Mouse (Mus musculus) liver, postnatal 0 days (tissue): ENCODE data around the gene Ccdc194. TPM values are rescaled to one million over a fixed set of nuclear protein-coding genes. Genes with fewer than 3 reads are reported as not detected.

Experiments
- ATAC-seq: fragments of 200-750 bp; cut with Nextera tagmentation; 2 replicates; pipeline ENCODE4 v1.8.0; 2017; ENCODE audit warnings: mild to moderate bottlenecking, moderate library complexity
- DNase-seq: peaks from one replicate; pipeline ENCODE4 v3.0.0-alpha.2; 2016
- H3K27ac ChIP-seq: fragments of 300-500 bp; sonication (generic); 2 replicates; pipeline ENCODE4 v1.5.1; 2014; ENCODE audit warnings: antibody characterized with exemption, moderate library complexity, mild to moderate bottlenecking, low read depth
- H3K27me3 ChIP-seq: fragments of 300-500 bp; sonication (generic); 2 replicates; pipeline ENCODE4 v1.6.1; 2014; ENCODE audit warnings: low read length, control low read depth, mixed read lengths; ENCODE audit not compliant: insufficient read depth
- H3K36me3 ChIP-seq: fragments of 300-500 bp; sonication (generic); replicated peaks from 2 replicates; pipeline ENCODE4 v1.6.1; 2014; ENCODE audit warnings: mild to moderate bottlenecking, control low read depth, low read length, moderate library complexity, mixed read lengths; ENCODE audit not compliant: insufficient read depth
- H3K4me1 ChIP-seq: fragments of 300-500 bp; sonication (generic); 2 replicates; pipeline ENCODE4 v1.6.1; 2014; ENCODE audit warnings: antibody characterized with exemption, mild to moderate bottlenecking, control low read depth; ENCODE audit not compliant: insufficient read depth
- H3K4me2 ChIP-seq: fragments of 300-500 bp; sonication (generic); 2 replicates; pipeline ENCODE4 v1.6.1; 2014; ENCODE audit warnings: low read depth, mild to moderate bottlenecking, low read length, moderate library complexity, mixed read lengths
- H3K4me3 ChIP-seq: fragments of 300-500 bp; sonication (generic); 2 replicates; pipeline ENCODE4 v1.5.1; 2014; ENCODE audit warnings: low read depth, low read length
- H3K9ac ChIP-seq: fragments of 300-500 bp; sonication (generic); replicated peaks from 2 replicates; pipeline ENCODE4 v1.6.1; 2014; ENCODE audit warnings: mild to moderate bottlenecking, moderate library complexity
- H3K9me3 ChIP-seq: fragments of 300-500 bp; sonication (generic); 2 replicates; pipeline ENCODE4 v1.6.1; 2016; ENCODE audit warnings: mild to moderate bottlenecking, control low read depth, low read length, mixed read lengths
- CTCF ChIP-seq: sonication (generic); IDR thresholded peaks from 2 replicates; pipeline ENCODE4 v1.5.1; 2016; ENCODE audit warnings: antibody characterized with exemption, low read depth
- EP300 ChIP-seq: IDR thresholded peaks from 2 replicates; pipeline ENCODE4 v1.6.1; 2016; ENCODE audit warnings: antibody characterized with exemption, low read depth, mild to moderate bottlenecking
- WGBS: fragments of 180-500 bp; shearing (Covaris S2); extraction: QIAGEN DNeasy Blood & Tissue Kit; methylation state at CpG from one replicate; pipeline ENCODE4 v1.1.7; 2014; ENCODE audit not compliant: insufficient replicate concordance; 5-methylcytosine and 5-hydroxymethylcytosine counted together
- polyA plus RNA-seq: library from polyadenylated mRNA; unstranded; fragments of >200 nt; fragmentation: Nextera tagmentation; extraction: Ambion mirVana; gene quantifications from 2 replicates; pipeline ENCODE4 v1.2.1, GENCODE M21; 2015

The Ccdc194 gene
- polyA plus RNA-seq, 1 experiment from 2014 or later: not detected

- Histone ChIP-seq H3K9ac (no peak overlapping the region), H3K9me3 (no peaks in the 10 kb centered on the region), H3K4me2 (no peak overlapping the region), H3K27me3 (no peaks in the 10 kb centered on the region), H3K27ac (no peak overlapping the region), H3K36me3 (peaks cover 40% of the 10 kb centered on the region), H3K4me1 (peaks cover 12% of the 10 kb centered on the region; the same call in 1 of the 2 replicates), H3K4me3 (no peak overlapping the region)
- TF ChIP-seq CTCF (no peak), EP300 (no peak)
- ATAC-seq (no peak), DNase-seq (no peak)
- WGBS: 95% methylated on average over 17 of the region's 17 CpGs
Measured at GRCm38 (mm10) chr8:71471861-71472260, 53.6 kb downstream of the Ccdc194 start.

DNA sequence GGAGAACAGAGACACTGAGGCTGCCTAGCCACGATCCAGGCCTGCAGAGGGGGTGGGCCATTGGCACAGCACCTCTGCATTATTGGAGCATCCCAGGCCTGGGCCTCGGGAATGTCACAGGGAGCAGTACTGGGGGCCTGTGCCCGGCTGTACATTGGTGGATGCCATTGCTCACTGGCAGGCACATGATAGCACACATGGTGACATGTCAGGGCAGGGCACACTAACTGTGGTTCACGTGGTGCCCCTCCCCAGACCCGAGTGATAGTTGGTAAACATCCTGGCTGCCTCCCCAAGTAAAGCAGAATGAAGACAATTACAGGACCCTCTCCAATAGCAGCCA, 54.6 kb downstream of the Ccdc194 start:
- Histone ChIP-seq H3K27me3 (no peaks in the 10 kb centered on the region), H3K27ac (no peak overlapping the region), H3K4me3 (no peak overlapping the region), H3K9ac (no peak overlapping the region), H3K4me1 (peaks cover 12% of the 10 kb centered on the region), H3K4me2 (no peak overlapping the region), H3K36me3 (peaks cover 40% of the 10 kb centered on the region), H3K9me3 (no peaks in the 10 kb centered on the region)
- no peak for ATAC-seq
- TF ChIP-seq CTCF (no peak), EP300 (no peak)
- 82% methylated on average over 5 of the region's 5 CpGs for WGBS
- no peak for DNase-seq

GRCm38 (mm10) chr8:71470146-71470912, 55.2 kb downstream of the Ccdc194 start:
- ATAC-seq (no peak), DNase-seq (no peak)
- peaks cover 41% of the 10 kb centered on the region for H3K36me3 ChIP-seq
- peaks cover 17% of the 10 kb centered on the region for H3K4me1 ChIP-seq
- H3K27me3 ChIP-seq: no peaks in the 10 kb centered on the region
- 79% methylated on average over 3 of the region's 3 CpGs for WGBS
- no peak for TF ChIP-seq EP300
- TF ChIP-seq CTCF: no peak
- H3K9me3 ChIP-seq: no peaks in the 10 kb centered on the region
- H3K4me3 ChIP-seq: peak overlapping the region; percentile 91
- H3K9ac ChIP-seq: 0 out of 2 replicates have a peak overlapping the region, but pooled peaks have one; percentile 84
- H3K4me2 ChIP-seq: peak overlapping the region; percentile 87
- no peak overlapping the region for H3K27ac ChIP-seq

Other genes with a start within 250 kb of the Ccdc194 start
- gene Use1, start 158.9 kb downstream of the Ccdc194 start, polyA plus RNA-seq: 62.8 and 64.6 TPM in 2 replicates
- 5.3 and 5.9 TPM in 2 replicates for gene Ocel1, start 154.4 kb downstream of the Ccdc194 start, polyA plus RNA-seq
- gene Nr2f6, start 143.8 kb downstream of the Ccdc194 start, polyA plus RNA-seq: 38.0 and 46.6 TPM in 2 replicates
- gene Ushbp1, start 129.9 kb downstream of the Ccdc194 start, polyA plus RNA-seq: 4.6 and 5.6 TPM in 2 replicates
- 40.0 and 40.7 TPM in 2 replicates for gene Babam1, start 128.8 kb downstream of the Ccdc194 start, polyA plus RNA-seq
- 11.4 and 11.9 TPM in 2 replicates for gene Ankle1, start 119.7 kb downstream of the Ccdc194 start, polyA plus RNA-seq
- 4.5 and 5.0 TPM in 2 replicates for gene Abhd8, start 62.1 kb downstream of the Ccdc194 start, polyA plus RNA-seq
- gene Mrpl34, start 60.8 kb downstream of the Ccdc194 start, polyA plus RNA-seq: 119 and 120 TPM in 2 replicates
- 30.3 and 31.0 TPM in 2 replicates for gene Dda1, start 56.5 kb downstream of the Ccdc194 start, polyA plus RNA-seq
- 0.14 and 0.27 TPM in 2 replicates for gene Ano8, start 39.7 kb downstream of the Ccdc194 start, polyA plus RNA-seq
- gene Gtpbp3, start 37.6 kb downstream of the Ccdc194 start, polyA plus RNA-seq: 4.5 and 4.9 TPM in 2 replicates
- 29.1 and 31.1 TPM in 2 replicates for gene Plvap, start 14.0 kb downstream of the Ccdc194 start, polyA plus RNA-seq
- gene Bst2, start 11.7 kb upstream of the Ccdc194 start, polyA plus RNA-seq: 57.0 and 62.1 TPM in 2 replicates
- gene Mvb12a, start 17.2 kb upstream of the Ccdc194 start, polyA plus RNA-seq: 61.7 and 62.5 TPM in 2 replicates
- 0.62 and 0.66 TPM in 2 replicates for gene Tmem221, start 33.2 kb upstream of the Ccdc194 start, polyA plus RNA-seq
- gene Nxnl1, start 40.9 kb upstream of the Ccdc194 start, polyA plus RNA-seq: 0.08 TPM in 1 of 2 replicates, not detected in the other
- 6.0 and 6.8 TPM in 2 replicates for gene Slc27a1, start 43.2 kb upstream of the Ccdc194 start, polyA plus RNA-seq
- 153 and 158 TPM in 2 replicates for gene Pgls, start 66.5 kb upstream of the Ccdc194 start, polyA plus RNA-seq
- 9.2 and 11.2 TPM in 2 replicates for gene Fam129c, start 71.9 kb upstream of the Ccdc194 start, polyA plus RNA-seq
- 25.0 and 25.7 TPM in 2 replicates for gene Colgalt1, start 85.3 kb upstream of the Ccdc194 start, polyA plus RNA-seq
- gene Unc13a, start 146.0 kb upstream of the Ccdc194 start, polyA plus RNA-seq: 0.25 and 0.36 TPM in 2 replicates
- gene Jak3, start 150.6 kb upstream of the Ccdc194 start, polyA plus RNA-seq: 4.3 and 4.6 TPM in 2 replicates
- gene Insl3, start 163.5 kb upstream of the Ccdc194 start, polyA plus RNA-seq: 1.3 and 2.8 TPM in 2 replicates
- 3.0 TPM in 2 replicates for gene B3gnt3, start 176.1 kb upstream of the Ccdc194 start, polyA plus RNA-seq
- 15.3 and 16.7 TPM in 2 replicates for gene Fcho1, start 200.0 kb upstream of the Ccdc194 start, polyA plus RNA-seq